Mouse (Mus musculus): ENCODE data around the gene Ccdc9.

DNA sequence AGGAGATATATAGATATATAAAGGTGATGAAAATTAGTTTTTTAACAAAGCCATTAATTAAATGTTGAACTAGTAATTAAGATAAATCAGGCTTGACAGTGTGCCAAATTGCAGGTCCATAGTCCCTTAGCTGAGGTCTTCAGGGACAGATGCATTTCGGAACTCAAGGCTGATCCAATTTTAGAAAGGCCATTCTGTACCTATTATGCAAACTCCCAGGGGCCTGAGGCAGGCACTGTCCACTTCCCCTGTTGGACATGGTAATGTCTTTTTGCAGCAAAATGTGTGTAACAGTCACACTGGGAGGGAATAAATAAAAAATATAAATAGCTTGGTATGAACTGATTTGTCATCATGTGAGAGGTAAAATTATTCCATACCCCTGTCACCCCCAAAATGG lies 15.5 kb downstream of the Ccdc9 start:
- TF ChIP-seq CTCF (IDR thresholded peaks at IDR 0.05; ENCODE audit: control insufficient read depth, insufficient read depth, insufficient read length): no peak
- no peak for TF ChIP-seq MAX (IDR thresholded peaks at IDR 0.05)
- no peak for TF ChIP-seq MYOG (IDR thresholded peaks at IDR 0.05; ENCODE audit: control insufficient read depth, extremely low read depth, insufficient read length)
- TF ChIP-seq USF1 (IDR thresholded peaks at IDR 0.05; ENCODE audit: low read depth): no peak
- TF ChIP-seq CEBPB (IDR thresholded peaks at IDR 0.05; ENCODE audit: low read depth): no peak
- TF ChIP-seq MYOD1 (IDR thresholded peaks at IDR 0.05; ENCODE audit: control insufficient read depth, insufficient read length, low read depth): no peak
- no peak for TF ChIP-seq FOSL1 (IDR thresholded peaks at IDR 0.05; ENCODE audit: insufficient read depth, low read length, poor library complexity, severe bottlenecking)
